Mouse (Mus musculus) intestine, embryonic 15.5 days (tissue): ENCODE measurements around the gene Pspn. TPM values are rescaled to one million over a fixed set of nuclear protein-coding genes. Genes with fewer than 3 reads are reported as not detected.

Experiments used
- ATAC-seq: fragments of 200-750 bp; cut with Nextera tagmentation; 2 replicates; pipeline ENCODE4 v1.8.0; 2017; ENCODE audit warnings: moderate TSS enrichment, moderate library complexity
- H3K27ac ChIP-seq: fragments of 300-500 bp; sonication (generic); 2 replicates; pipeline ENCODE4 v1.5.1; 2015; ENCODE audit warnings: mild to moderate bottlenecking, inconsistent platforms
- H3K27me3 ChIP-seq: fragments of 300-500 bp; sonication (generic); replicated peaks from 2 replicates; pipeline ENCODE4 v1.6.1; 2015; ENCODE audit warnings: inconsistent platforms
- H3K36me3 ChIP-seq: fragments of 300-500 bp; sonication (generic); 2 replicates; pipeline ENCODE4 v1.6.1; 2015; ENCODE audit warnings: inconsistent platforms
- H3K4me1 ChIP-seq: fragments of 300-500 bp; sonication (generic); replicated peaks from 2 replicates; pipeline ENCODE4 v1.6.1; 2015; ENCODE audit warnings: inconsistent platforms
- H3K4me2 ChIP-seq: fragments of 300-500 bp; sonication (generic); replicated peaks from 2 replicates; pipeline ENCODE4 v1.6.1; 2015; ENCODE audit warnings: mild to moderate bottlenecking, inconsistent platforms
- H3K4me3 ChIP-seq: fragments of 300-500 bp; sonication (generic); replicated peaks from 2 replicates; pipeline ENCODE4 v1.5.1; 2015; ENCODE audit warnings: inconsistent platforms
- H3K9ac ChIP-seq: fragments of 300-500 bp; sonication (generic); 2 replicates; pipeline ENCODE4 v1.6.1; 2015; ENCODE audit warnings: inconsistent platforms
- H3K9me3 ChIP-seq: fragments of 300-500 bp; sonication (generic); 2 replicates; pipeline ENCODE4 v1.6.1; 2016; ENCODE audit warnings: inconsistent platforms
- WGBS: fragments of 180-500 bp; shearing (Covaris S2); methylation state at CpG from one replicate; pipeline ENCODE4 v1.1.7; 2015; 5-methylcytosine and 5-hydroxymethylcytosine counted together
- polyA plus RNA-seq: library from polyadenylated mRNA; unstranded; fragments of >200 nt; fragmentation: Nextera tagmentation; extraction: Ambion mirVana; gene quantifications from 2 replicates; pipeline ENCODE4 v1.2.1, GENCODE M21; 2015

Gene Pspn
- polyA plus RNA-seq, 1 experiment from 2014 or later = 0.45 TPM

GRCm38 (mm10) chr17:56990966-56991365 is 8.9 kb downstream of the Pspn start:
- Histone ChIP-seq H3K9ac (peak overlapping the region; percentile 81), H3K4me1 (peaks cover 9% of the 10 kb centered on the region; the same call in 1 of the 2 replicates), H3K4me3 (peak overlapping the region; percentile 82), H3K4me2 (peak overlapping the region; percentile 67), H3K9me3 (no peaks in the 10 kb centered on the region), H3K27me3 (no peaks in the 10 kb centered on the region), H3K36me3 (peaks cover 20% of the 10 kb centered on the region), H3K27ac (no peak overlapping the region)
- ATAC-seq = no peak
- 66% methylated on average over 2 of the region's 2 CpGs for WGBS

DNA sequence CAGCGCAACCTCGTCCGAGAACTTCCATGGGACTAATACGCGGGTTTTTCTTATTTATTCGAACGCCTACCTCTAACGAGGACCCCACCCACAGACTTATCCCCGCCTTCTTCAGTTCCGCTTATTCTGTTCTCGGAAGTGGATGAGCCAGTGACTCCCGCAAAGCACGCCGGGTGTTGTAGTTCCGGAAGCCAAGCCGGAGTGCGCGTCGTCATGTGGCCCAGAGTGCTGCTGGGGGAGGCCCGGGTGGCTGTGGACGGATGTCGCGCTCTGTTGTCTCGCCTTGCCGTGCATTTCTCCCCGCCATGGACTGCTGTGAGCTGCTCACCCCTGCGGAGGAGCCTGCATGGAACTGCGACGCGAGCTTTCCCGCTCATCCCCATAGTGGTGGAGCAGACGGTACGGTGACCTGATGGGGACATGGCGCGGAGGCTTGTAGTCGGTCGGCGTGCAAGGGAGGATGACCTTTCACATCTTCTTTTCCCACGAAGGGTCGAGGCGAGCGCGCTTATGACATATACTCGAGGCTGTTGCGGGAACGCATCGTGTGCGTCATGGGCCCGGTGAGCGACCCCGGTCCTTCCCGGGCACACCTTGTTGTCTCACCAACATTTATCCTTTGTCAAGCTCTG is 9.6 kb downstream of the Pspn start, which contains the start of gene Clpp:
Clpp (plus strand) TSS at position 191 of the 632 bp plus-strand sequence.
- H3K4me1 ChIP-seq = peaks cover 9% of the 10 kb centered on the region; the same call in 1 of the 2 replicates

GRCm38 (mm10) chr17:56989467-56990114 is 10.2 kb downstream of the Pspn start:
- Histone ChIP-seq H3K9ac (peak overlapping the region; percentile 51), H3K4me2 (peak overlapping the region; percentile 67), H3K4me1 (peaks cover 9% of the 10 kb centered on the region; the same call in 1 of the 2 replicates), H3K27ac (peak overlapping the region; percentile 69), H3K36me3 (peaks cover 20% of the 10 kb centered on the region), H3K27me3 (no peaks in the 10 kb centered on the region), H3K4me3 (peak overlapping the region; percentile 82), H3K9me3 (no peaks in the 10 kb centered on the region)
- WGBS = 3% methylated on average over 25 of the region's 25 CpGs
- ATAC-seq = peak; percentile 94

More for the DNA sequence above, 9.6 kb downstream of the Pspn start, which contains the start of gene Clpp:
- Histone ChIP-seq H3K36me3 (peaks cover 20% of the 10 kb centered on the region), H3K9ac (peak within 1 kb of the TSS; percentile 81), H3K9me3 (no peaks in the 10 kb centered on the region), H3K4me3 (peak within 1 kb of the TSS; percentile 82), H3K4me2 (peak within 1 kb of the TSS; percentile 67), H3K27ac (peak within 1 kb of the TSS; percentile 69), H3K27me3 (no peaks in the 10 kb centered on the region)
- peak; percentile 97 for ATAC-seq
- WGBS = under 1% methylated on average over 52 of the region's 52 CpGs

DNA sequence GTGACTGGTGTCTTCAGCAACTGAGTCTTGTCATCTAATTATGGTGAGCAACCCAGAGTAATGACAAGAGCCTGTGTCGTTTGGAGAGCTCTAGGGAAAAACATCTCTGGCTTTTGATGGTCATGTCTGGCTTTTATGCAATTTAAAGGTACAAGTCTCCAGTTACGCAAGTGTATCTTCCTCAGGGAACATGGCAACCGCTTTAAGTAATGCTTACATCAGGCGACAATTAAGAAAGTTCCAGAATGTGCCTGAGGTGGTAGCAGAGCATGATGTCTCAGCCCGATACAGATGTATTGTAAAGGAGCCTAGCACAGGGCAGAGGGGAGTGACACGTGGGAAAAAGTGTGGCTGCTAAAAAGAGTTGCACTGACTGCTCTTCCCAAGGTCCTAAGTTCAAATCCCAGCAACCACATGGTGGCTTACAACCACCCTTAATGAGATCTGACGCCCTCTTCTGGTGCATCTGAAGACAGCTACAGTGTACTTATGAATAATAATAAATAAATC is 10.8 kb downstream of the Pspn start:
- WGBS = 66% methylated on average over 7 of the region's 7 CpGs
- Histone ChIP-seq H3K4me3 (peak overlapping the region; percentile 82), H3K9ac (peak overlapping the region; percentile 51; the same call in 1 of the 2 replicates), H3K4me1 (peaks cover 9% of the 10 kb centered on the region; the same call in 1 of the 2 replicates), H3K27ac (peak overlapping the region; percentile 69; the same call in 1 of the 2 replicates), H3K36me3 (peaks cover 14% of the 10 kb centered on the region), H3K9me3 (no peaks in the 10 kb centered on the region), H3K27me3 (no peaks in the 10 kb centered on the region), H3K4me2 (peak overlapping the region; percentile 67)
- ATAC-seq = no peak

DNA sequence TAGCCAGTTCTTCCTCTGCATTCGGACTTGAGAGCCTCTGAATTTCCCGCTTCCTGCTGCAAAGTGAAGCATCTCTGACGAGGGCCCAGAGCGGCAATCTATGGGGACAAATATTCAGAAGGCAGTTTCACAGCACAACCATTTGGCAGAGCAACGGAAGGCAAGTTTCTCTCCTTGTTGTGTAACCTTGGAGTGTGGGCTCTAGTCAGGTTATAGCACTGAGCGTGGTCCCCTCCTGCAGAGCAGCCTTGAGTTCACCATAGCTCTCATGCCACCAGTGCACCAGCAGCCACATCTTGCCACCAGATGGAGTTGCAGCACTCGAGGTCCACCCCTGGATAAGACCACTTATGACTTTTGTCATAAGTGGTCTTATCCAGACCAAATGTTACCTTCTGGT is 11.4 kb downstream of the Pspn start:
- Histone ChIP-seq H3K4me3 (no peak overlapping the region), H3K27me3 (no peaks in the 10 kb centered on the region), H3K4me2 (no peak overlapping the region), H3K9ac (no peak overlapping the region), H3K4me1 (peaks cover 9% of the 10 kb centered on the region; the same call in 1 of the 2 replicates), H3K36me3 (peaks cover 9% of the 10 kb centered on the region), H3K27ac (no peak overlapping the region), H3K9me3 (no peaks in the 10 kb centered on the region)
- ATAC-seq = no peak
- WGBS = 84% methylated on average over 7 of the region's 7 CpGs

DNA sequence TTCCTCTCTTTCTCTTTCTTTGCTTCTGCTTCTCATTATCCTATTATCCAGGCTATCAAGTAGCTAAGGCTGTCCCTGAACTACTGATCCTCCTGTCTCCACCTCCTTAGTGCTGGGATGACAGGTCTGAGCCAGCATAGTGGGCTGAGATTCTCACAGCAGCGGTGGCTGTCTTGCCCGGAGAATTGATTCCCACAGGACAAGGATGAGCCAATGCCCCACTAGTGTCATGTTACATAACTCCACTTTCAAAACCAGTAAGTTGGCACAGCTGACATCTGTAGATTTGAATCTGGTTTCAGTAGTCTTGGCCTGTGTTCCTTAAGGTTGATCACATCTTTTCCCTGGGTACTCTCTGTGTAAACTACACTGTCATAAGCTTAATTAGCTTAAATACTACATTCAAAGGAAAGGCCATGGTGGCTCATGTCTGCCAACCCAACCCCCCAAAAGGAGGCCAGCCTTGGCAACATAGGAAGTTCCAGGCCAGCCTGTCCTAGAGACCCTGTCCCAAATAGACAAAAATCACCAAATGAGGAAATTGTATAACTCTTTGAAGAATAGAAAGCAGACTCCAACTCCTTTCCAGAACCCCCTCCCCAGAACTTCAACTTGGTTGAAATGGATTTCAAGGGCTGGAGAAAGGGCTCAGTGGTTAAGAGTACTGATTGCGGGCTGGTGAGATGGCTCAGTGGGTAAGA is 13.6 kb downstream of the Pspn start:
- peaks cover 6% of the 10 kb centered on the region; the same call in 1 of the 2 replicates for H3K4me1 ChIP-seq
- H3K36me3 ChIP-seq = no peaks in the 10 kb centered on the region
- no peaks in the 10 kb centered on the region for H3K9me3 ChIP-seq
- no peak overlapping the region for H3K27ac ChIP-seq
- no peak overlapping the region for H3K4me2 ChIP-seq
- no peak overlapping the region for H3K9ac ChIP-seq
- no peaks in the 10 kb centered on the region for H3K27me3 ChIP-seq
- WGBS = 86% methylated on average over 3 of the region's 3 CpGs
- no peak overlapping the region for H3K4me3 ChIP-seq
- ATAC-seq = no peak

DNA sequence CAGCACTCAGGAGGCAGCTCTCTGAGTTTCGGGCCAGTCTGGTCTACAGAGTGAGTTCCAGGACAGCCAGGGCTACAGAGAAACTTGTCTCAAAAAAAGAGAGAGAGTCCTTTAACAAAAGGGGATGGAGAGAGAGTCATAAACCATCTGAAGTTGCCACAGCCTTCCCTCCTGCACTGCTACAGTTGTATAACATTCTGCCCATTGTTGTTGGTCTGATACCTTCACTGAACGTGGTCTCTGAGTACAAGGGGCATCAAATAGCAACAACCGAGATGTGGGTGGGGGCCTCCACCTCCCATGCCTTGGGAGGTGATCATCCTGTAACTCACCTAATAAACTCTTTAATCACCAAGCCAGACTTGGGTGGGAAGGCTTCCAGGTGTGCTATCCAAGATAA is 14.2 kb downstream of the Pspn start:
- H3K9ac ChIP-seq = no peak overlapping the region
- 72% methylated on average over 3 of the region's 3 CpGs for WGBS
- H3K27me3 ChIP-seq = no peaks in the 10 kb centered on the region
- H3K36me3 ChIP-seq = no peaks in the 10 kb centered on the region
- no peaks in the 10 kb centered on the region for H3K9me3 ChIP-seq
- no peak overlapping the region for H3K4me2 ChIP-seq
- no peak overlapping the region for H3K4me3 ChIP-seq
- peaks cover 2% of the 10 kb centered on the region; the same call in 1 of the 2 replicates for H3K4me1 ChIP-seq
- no peak for ATAC-seq
- H3K27ac ChIP-seq = no peak overlapping the region

DNA sequence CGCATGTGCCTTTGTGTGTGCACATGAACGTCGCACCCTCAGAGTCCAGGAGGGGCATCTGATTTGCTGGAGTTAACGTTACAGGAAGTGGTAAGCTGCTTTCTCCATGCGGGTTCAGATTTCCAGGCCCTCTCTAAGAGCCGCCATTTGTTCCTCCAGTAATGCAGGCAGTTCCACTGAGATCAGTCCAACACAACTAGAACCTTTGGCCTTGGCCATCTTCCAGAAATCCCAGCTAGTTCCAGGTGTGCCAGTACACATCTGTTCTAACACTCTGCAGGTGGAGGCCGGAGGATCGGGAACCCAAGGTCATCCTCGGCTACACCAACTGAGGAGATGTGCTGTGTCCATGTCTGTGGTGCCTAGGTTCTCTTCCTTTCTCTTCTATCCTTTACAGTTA is 14.9 kb downstream of the Pspn start:
- Histone ChIP-seq H3K4me1 (peaks cover 2% of the 10 kb centered on the region; the same call in 1 of the 2 replicates), H3K9ac (no peak overlapping the region), H3K4me3 (no peak overlapping the region), H3K9me3 (no peaks in the 10 kb centered on the region), H3K36me3 (no peaks in the 10 kb centered on the region), H3K27ac (no peak overlapping the region), H3K27me3 (no peaks in the 10 kb centered on the region), H3K4me2 (no peak overlapping the region)
- whole genome bisulfite sequencing = 79% methylated on average over 9 of the region's 9 CpGs
- no peak for ATAC-seq

DNA sequence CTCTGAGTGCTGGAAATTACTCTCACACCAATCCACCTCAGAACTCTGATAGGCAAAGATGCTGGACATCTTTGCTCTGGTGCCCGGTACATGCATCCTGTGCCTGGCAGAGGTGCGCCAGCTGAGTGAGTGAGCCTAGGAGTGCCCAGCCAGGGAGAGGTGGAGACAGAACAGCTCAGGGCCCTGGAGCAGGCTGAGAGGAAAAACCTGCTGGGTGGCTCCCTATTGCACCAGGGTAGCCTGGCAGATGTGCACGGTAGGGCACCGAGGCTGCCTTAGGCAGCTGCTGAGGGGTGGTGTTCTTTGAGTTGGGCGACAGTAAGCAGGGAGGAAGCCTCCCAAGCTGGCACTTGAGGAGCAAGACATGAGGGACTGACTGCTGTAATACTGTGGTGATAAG is 17.8 kb downstream of the Pspn start, which contains the start of gene Acer1:
Acer1 (minus strand) TSS at position 114 of the 400 bp plus-strand sequence.
- Histone ChIP-seq H3K4me1 (peaks cover 4% of the 10 kb centered on the region; the same call in 1 of the 2 replicates), H3K4me2 (0 out of 2 replicates have a peak within 1 kb of the TSS, but pooled peaks have one; percentile 14), H3K9me3 (no peaks in the 10 kb centered on the region), H3K27me3 (no peaks in the 10 kb centered on the region), H3K36me3 (no peaks in the 10 kb centered on the region), H3K4me3 (no peak within 1 kb of the TSS), H3K9ac (peak within 1 kb of the TSS; percentile 13; the same call in 1 of the 2 replicates), H3K27ac (peak within 1 kb of the TSS; percentile 66; the same call in 1 of the 2 replicates)
- WGBS = 73% methylated on average over 5 of the region's 5 CpGs
- no peak for ATAC-seq

DNA sequence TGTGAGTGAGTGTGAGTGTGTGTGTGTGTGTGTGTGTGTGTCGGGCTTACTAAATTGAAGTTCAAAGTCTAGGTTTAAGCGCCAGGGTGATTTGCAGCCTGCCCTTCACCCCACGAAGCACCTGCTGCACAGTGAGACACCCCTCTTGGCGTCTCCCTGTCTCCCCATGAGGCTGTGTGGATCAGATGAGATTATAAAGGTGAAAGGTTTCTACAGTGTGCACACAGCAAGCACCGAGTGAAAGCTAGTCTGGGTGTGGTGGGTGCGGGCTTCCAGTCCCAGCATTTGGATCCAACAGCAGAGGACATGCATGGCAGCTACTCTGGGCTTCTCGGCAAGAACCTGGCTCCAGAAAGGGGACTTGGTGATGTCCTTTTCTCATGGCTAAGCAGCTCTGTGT is 18.8 kb downstream of the Pspn start:
- 57% methylated on average over 7 of the region's 7 CpGs for WGBS
- Histone ChIP-seq H3K9ac (0 out of 2 replicates have a peak overlapping the region, but pooled peaks have one; percentile 13), H3K4me2 (0 out of 2 replicates have a peak overlapping the region, but pooled peaks have one; percentile 14), H3K27me3 (no peaks in the 10 kb centered on the region), H3K4me1 (peaks cover 10% of the 10 kb centered on the region), H3K4me3 (no peak overlapping the region), H3K36me3 (no peaks in the 10 kb centered on the region), H3K9me3 (no peaks in the 10 kb centered on the region), H3K27ac (peak overlapping the region; percentile 66; the same call in 1 of the 2 replicates)
- peak; percentile 83 for ATAC-seq

DNA sequence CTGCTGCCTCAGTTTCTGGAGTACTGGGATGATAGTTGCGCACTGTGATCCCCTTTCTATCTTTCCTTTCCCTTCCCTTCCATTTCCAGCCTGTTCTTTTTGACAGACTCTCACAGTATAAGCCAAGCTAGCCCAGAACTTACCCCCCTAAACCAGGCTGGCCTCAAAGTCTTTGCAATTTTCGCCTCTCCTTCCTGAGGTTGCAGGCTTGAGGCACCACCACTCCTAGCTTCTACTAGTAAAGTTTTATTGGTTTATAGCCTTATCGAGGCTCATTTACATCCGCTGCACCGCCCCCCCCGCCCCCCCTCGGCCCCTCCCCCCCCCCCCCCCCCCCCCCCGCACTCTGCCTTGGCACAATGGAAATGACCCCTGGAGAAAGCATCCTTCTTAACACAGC is 20.3 kb downstream of the Pspn start:
- peak overlapping the region; percentile 37; the same call in 1 of the 2 replicates for H3K27ac ChIP-seq
- H3K4me3 ChIP-seq = no peak overlapping the region
- H3K4me2 ChIP-seq = peak overlapping the region; percentile 18
- H3K36me3 ChIP-seq = no peaks in the 10 kb centered on the region
- H3K4me1 ChIP-seq = peaks cover 12% of the 10 kb centered on the region
- 27% methylated on average over 5 of the region's 8 CpGs for WGBS
- ATAC-seq = peak; percentile 31; the same call in 1 of the 2 replicates
- no peaks in the 10 kb centered on the region for H3K9me3 ChIP-seq
- H3K27me3 ChIP-seq = no peaks in the 10 kb centered on the region
- H3K9ac ChIP-seq = no peak overlapping the region
